Mouse (Mus musculus) small intestine, adult 2 months (tissue): Measurements from ENCODE around the gene Lgals12.

Source experiments
- CTCF ChIP-seq: fragments of 200-500 bp; IDR thresholded peaks from 2 replicates; pipeline ENCODE4 v1.5.1; 2012; ENCODE audit warnings: low read depth, mild to moderate bottlenecking, control low read depth, inconsistent platforms, low read length, moderate library complexity, mixed read lengths; ENCODE audit not compliant: insufficient replicate concordance, insufficient read length; ENCODE audit errors: extremely low read depth
- POLR2A ChIP-seq: fragments of 200-500 bp; IDR thresholded peaks from 2 replicates; pipeline ENCODE4 v1.6.1; 2012; ENCODE audit warnings: low read depth, mild to moderate bottlenecking, control low read depth, inconsistent platforms, low read length, moderate library complexity

GRCm38 (mm10) chr19:7561456-7561855, 45.5 kb downstream of the Lgals12 start:
- no peak for TF ChIP-seq CTCF
- TF ChIP-seq POLR2A: no peak
